Mouse (Mus musculus): ENCODE measurements around the gene Nek10.

DNA sequence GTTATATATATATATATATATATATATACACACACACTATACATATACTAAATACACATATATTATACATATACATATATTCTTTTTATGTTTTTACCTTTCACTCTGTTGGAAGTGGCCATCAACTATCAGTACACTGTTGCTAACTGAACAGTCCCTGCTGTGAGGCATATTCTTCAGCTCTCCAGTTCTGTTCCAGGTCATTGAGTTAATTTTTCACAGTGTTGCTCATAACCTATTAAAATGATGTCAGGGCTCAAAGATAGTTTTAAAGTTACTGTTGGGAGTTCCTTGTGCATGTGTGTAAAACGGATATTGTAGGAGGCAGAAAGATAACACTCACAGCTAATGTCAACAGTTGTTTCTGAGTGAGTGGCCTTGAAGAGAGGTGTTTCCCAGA, 170.9 kb downstream of the Nek10 start:
- no peak for TF ChIP-seq CTCF (IDR thresholded peaks at IDR 0.05; ENCODE audit: borderline replicate concordance, control insufficient read depth, extremely low read depth, insufficient read depth, low read length, poor library complexity)
- TF ChIP-seq POLR2A (IDR thresholded peaks at IDR 0.05; ENCODE audit: control insufficient read depth, extremely low read depth, insufficient read depth, low read length, poor library complexity), result no peak

Data from thymus, adult 2 months (tissue).